Mouse (Mus musculus) kidney, postnatal 14 days (tissue): Measurements from ENCODE around the gene Ogg1.

Source experiments
- DNase-seq: peaks from one replicate; pipeline ENCODE4 v3.0.0; 2022; ENCODE audit warnings: mixed read lengths

The Ogg1 gene

GRCm38 (mm10) chr6:113326533-113327315 lies at the start of gene Ogg1:
Ogg1 (plus strand) TSS chr6:113326972.
- DNase-seq, result peak; percentile 99

DNA sequence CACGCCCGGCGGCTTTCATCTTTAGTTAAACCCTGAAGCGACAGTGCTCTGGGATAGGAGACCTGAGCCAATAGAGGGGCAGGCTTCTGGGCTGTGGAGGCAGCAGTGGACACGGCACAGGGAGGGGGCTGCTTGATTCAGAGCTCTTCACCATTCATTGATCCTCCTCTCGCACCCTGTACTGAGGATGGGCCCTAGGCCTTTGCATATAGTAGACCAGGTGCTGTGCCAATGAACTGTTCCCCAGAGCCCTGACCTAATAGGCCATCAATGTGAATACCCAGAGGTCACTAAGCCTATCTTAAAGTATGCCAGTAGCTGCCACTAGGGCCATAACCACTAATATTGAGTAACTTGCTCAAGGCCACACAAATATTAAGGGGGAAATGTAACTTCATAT lies 45.1 kb upstream of the Ogg1 start:
- no peak for DNase-seq

DNA sequence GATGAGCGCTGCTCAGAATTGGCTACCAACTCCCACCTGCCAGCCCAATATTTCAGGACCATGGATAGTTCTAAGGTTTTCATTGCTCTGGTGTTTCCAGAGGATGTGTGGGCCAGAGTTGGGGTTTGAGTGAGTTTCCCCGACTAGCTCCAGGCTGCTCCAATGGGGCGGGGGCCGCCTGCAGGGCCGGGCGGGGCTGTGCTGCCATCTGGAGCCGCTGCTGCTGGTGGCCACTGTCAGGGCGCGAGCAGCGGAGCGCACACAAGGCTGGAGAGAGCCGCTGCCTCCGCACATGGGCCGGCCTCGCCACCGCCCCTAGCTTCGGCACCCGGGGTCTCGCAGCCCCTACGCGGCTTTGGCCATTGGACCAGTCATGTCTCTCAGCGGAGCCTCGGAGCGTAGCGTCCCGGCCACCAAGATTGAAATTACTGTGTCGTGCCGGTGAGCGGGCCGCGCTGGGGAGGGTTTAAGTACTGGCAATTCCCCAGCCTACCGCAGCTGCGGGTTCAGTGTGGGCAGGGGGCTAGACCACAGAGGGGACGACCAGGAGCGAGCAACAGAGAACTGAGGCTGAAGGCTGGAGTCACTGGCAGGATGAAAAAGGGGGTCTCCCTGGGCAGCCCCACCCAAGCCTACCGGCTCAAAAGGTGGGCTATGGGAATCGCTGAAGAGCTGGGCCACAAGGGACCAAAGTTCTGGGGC lies 44.5 kb upstream of the Ogg1 start, which contains the start of gene Cpne9:
Gene Cpne9 (plus strand): TSS at position 207 of the 702 bp plus-strand sequence.
- peak; percentile 27 for DNase-seq

DNA sequence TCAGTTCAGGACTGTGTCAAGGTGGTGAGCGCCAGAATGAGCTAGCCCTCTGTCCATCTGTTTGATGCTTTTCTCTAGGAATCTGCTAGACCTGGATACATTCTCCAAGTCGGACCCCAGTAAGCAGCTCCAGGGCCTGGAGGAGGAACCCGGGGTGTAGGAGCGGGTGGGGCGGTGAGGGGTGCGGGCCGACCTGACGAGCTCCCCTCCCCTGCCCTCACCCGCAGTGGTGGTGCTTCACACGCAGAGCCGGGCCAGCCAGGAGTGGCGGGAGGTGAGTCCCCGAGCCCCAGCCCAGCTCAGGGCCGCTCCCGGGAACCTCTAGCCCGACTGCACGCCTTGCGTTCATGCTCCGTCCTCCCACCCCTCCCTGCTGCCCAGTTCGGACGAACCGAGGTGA lies 43.8 kb upstream of the Ogg1 start:
- DNase-seq, result no peak

DNA sequence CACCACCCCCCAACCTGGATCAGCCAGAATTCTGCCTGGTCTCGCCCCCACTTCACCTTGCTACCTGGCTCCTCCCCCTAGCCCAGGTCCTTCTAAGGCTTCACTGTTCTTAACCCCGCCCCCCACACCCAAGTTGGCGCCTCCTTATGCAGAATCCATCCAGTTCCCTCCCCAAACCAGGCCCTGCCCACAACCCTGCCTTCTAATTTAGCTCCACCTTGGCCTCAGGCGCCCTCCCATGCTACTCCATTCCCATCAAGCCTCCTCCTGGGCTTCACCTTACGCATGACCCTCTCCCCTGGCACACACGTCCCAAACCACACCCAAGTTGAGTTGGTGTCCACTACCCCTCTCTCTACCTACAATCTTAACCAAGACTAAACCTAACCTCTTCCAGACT lies 43.3 kb upstream of the Ogg1 start:
- DNase-seq, result no peak

- no peak for DNase-seq
These were observed 41.8 kb upstream of the Ogg1 start for GRCm38 (mm10) chr6:113284931-113285330.

- no peak for DNase-seq
These were observed 40.5 kb upstream of the Ogg1 start for GRCm38 (mm10) chr6:113286316-113286715.

DNA sequence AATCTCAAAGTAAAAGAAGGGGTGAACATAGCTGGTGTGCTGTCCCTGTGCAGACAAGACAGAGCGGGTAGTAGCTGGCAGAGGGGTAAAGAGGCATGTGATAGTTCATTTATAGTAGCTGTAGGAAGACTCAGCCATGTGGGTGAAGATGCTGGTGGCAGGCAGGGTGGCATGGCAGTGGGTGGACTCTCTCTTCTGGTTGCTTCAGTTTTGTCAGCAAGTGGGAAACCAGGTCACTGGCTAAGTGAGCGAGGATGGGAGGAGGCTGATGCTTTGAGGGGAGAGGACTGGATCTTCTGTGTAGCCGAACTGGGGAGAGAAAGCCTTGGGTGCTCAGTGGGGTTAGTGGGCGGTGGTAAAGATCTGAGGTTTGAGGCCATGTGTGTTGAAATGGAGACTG lies 39.5 kb upstream of the Ogg1 start:
- DNase-seq, result no peak

GRCm38 (mm10) chr6:113289346-113289745 lies 37.4 kb upstream of the Ogg1 start:
- DNase-seq, result no peak

- DNase-seq, result no peak
These were observed 36.4 kb upstream of the Ogg1 start for GRCm38 (mm10) chr6:113290346-113290745.

DNA sequence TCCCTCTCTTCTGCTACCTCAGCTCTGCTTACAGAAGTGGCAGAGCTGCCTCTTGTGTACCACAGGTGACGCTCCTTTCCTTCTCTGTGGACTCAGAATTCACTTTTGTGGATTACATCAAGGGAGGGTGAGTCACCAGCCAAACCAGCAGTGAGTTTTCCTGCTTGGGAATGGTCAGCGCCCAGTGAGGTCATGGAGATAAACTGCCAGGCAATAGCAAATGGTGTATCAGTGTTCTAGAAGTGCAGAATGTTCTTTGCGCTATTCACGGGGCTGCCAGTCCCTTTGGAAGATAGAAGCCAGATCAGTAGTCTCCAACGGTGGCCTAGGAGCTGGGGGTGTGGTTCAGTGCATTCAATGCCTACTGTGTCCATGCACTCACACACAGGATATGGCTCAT lies 33.8 kb upstream of the Ogg1 start:
- no peak for DNase-seq

DNA sequence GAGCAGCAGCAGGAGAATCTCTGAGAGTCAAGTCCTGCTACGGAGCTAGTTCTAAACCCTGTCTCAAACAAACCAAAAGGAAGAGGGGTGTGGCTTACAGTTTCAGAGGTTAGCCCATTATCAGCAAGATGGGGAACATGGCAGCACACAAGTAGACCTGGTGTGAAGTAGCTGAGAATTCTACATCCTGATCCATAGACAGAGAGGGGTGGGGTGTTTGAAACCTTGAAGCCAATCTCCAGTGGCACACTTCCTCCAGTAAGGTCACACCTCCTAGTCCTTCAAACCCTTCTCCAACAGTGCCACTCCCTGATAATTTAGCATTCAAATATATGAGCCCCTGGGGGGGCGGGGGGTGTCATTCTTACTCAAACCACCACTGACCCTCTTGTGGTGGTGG lies 30.7 kb upstream of the Ogg1 start:
- DNase-seq, result no peak

- DNase-seq, result no peak
These were observed 30.1 kb upstream of the Ogg1 start for GRCm38 (mm10) chr6:113296639-113297038.

- DNase-seq, result no peak
These were observed 25.4 kb upstream of the Ogg1 start for GRCm38 (mm10) chr6:113301350-113301749.

GRCm38 (mm10) chr6:113302258-113302657 lies 24.5 kb upstream of the Ogg1 start:
- peak; percentile 26 for DNase-seq

- peak; percentile 100 for DNase-seq
These were observed 20.3 kb upstream of the Ogg1 start for GRCm38 (mm10) chr6:113306322-113306985.

- DNase-seq, result no peak
These were observed 19.8 kb upstream of the Ogg1 start, which contains the start of gene Brpf1 for GRCm38 (mm10) chr6:113306986-113307349. Brpf1 (plus strand) TSS chr6:113307137.

DNA sequence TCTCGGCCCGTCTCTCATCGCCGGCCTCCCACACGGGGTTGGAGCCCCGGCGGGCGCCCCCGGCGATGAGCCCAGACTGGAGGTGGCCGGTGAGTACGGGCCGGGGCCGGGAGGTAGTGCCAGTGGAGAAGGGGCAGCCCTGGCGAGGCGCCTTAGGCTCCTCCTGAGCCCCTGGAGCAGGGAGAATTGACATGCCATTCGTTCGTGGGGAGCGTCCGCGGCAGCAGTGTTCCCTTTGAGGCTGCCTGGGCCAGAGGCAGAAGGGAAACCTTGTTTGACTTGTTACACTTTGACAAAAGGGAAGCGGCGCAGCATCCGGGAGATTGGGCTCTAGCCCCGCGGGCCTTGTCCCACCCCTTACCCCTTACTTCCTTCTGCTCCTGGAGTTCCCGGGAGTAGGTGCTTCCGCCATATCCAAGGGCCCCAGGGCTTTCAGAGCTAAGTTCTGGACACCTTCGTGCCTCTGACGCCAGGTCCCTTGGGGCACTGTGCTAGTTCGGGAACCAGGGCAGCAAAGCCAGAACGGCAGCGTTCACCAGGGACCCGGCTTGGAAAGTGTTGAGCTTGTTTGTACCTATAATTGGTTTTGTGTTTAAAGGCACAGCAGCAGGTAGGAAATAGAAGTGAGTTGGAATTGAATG lies 19.2 kb upstream of the Ogg1 start:
- DNase-seq, result peak; percentile 59

GRCm38 (mm10) chr6:113308141-113308540 lies 18.6 kb upstream of the Ogg1 start:
- peak; percentile 59 for DNase-seq

DNA sequence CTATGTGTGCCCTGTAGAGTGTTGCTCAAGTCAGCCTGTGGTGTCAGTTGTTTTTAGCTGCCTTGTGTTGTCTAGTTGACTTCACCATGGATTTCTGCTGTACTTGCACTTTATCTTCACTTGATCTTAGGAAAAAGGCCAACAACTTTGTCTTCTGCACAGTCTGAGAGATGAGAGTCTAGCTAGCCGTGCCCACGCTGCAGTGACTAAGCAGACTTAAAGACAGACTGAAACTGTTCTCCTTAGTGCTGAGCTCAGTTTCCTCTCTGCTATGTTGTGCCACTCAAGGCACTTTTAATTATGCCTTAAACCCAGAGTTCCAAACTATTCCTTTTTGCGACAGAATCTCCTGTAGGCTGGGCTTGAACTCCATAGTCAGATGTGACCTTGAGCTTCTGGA lies 10.8 kb upstream of the Ogg1 start:
- DNase-seq, result no peak

DNA sequence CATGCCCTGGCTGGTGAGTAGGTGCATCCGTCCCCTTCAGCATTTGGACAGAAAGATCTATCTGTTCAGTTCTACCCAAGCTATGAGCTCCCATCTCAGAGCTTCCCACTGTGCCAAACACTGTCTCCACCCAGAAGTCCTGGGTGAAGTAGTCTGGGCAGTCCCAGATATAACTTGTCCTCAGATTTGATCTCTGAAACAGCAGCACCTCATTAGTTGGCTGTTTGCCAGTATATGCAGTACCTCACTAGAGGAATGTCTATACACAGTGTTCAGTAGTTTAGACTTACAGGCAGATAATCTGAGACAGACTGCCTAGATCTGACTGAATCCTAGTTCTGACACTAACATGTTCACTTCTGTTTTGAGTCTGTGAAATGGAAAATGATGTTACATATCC lies 2.6 kb downstream of the Ogg1 start:
- no peak for DNase-seq

DNA sequence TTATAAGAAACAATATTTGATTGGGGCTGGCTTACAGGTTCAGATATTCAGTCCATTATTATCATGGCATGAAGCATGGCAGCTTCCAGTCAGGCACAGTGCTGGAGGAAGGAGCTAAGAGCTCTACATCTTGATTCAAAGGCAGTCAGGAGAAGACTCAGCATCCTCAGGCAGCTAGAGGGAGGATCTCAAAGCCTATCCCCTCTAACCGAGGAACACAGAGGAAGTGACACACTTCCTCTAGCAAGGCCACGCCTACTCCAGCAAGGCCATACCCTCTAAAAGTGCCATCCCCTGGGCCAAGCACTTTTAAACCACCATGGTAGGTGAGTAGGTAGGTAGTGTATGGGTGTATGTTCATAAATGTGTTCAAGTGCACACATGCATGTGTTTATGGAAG lies 3.8 kb downstream of the Ogg1 start:
- DNase-seq, result no peak

DNA sequence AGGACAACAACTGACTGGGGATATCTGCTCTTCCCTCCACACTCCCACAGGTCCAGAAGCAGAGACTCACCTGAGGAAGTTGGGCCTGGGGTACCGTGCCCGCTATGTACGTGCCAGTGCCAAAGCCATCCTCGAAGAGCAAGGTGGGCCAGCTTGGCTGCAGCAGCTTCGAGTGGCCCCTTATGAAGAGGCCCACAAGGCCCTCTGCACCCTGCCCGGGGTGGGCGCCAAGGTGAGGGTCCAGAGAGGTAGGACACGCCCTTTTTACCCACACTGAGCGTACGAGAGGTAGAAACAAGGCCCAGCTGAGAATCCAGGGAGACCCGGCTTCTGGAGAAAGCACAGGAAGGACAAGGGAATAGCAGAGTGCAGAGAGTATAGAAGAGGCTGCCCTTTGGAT lies 4.9 kb downstream of the Ogg1 start:
- no peak for DNase-seq
